Mouse (Mus musculus) limb, embryonic 14.5 days (tissue): ENCODE measurements at regions not wholly inside any gene's neighbourhood (a gene's known extent, or its start where the extent isn't known, plus 50 kb on each side); places are given as distances from the start of the nearest gene placed in this dataset.

Source experiments
- ATAC-seq: fragments of 200-750 bp; cut with Nextera tagmentation; 2 replicates; pipeline ENCODE4 v1.8.0; 2017; ENCODE audit warnings: low read depth, moderate number of reproducible peaks, moderate TSS enrichment; ENCODE audit not compliant: low FRiP score
- DNase-seq: peaks from one replicate; pipeline ENCODE4 v3.0.0-alpha.2; 2015; ENCODE audit warnings: low spot score
- H3K27ac ChIP-seq: fragments of 300-500 bp; sonication (generic); replicated peaks from 2 replicates; pipeline ENCODE4 v1.5.1; 2014; ENCODE audit warnings: low read depth, mild to moderate bottlenecking, low read length, moderate library complexity, mixed read lengths
- H3K27me3 ChIP-seq: fragments of 300-500 bp; sonication (generic); 2 replicates; pipeline ENCODE4 v1.6.1; 2014; ENCODE audit warnings: low read length, mixed read lengths; ENCODE audit not compliant: control insufficient read depth, insufficient read depth
- H3K36me3 ChIP-seq: fragments of 300-500 bp; sonication (generic); 2 replicates; pipeline ENCODE4 v1.6.1; 2014; ENCODE audit warnings: mild to moderate bottlenecking, low read length, moderate library complexity, mixed read lengths; ENCODE audit not compliant: control insufficient read depth, insufficient read depth
- H3K4me1 ChIP-seq: fragments of 300-500 bp; sonication (generic); 2 replicates; pipeline ENCODE4 v1.6.1; 2014; ENCODE audit warnings: antibody characterized with exemption, low read length, mixed read lengths; ENCODE audit not compliant: control insufficient read depth, insufficient read depth
- H3K4me2 ChIP-seq: fragments of 300-500 bp; sonication (generic); replicated peaks from 2 replicates; pipeline ENCODE4 v1.6.1; 2014; ENCODE audit warnings: low read depth, mild to moderate bottlenecking, low read length, moderate library complexity; ENCODE audit not compliant: severe bottlenecking
- H3K4me3 ChIP-seq: fragments of 300-500 bp; sonication (generic); replicated peaks from 2 replicates; pipeline ENCODE4 v1.5.1; 2014; ENCODE audit warnings: low read length
- H3K9ac ChIP-seq: fragments of 300-500 bp; sonication (generic); 2 replicates; pipeline ENCODE4 v1.6.1; 2014; ENCODE audit warnings: mild to moderate bottlenecking, low read depth, low read length, moderate library complexity; ENCODE audit not compliant: severe bottlenecking
- H3K9me3 ChIP-seq: fragments of 300-500 bp; sonication (generic); 2 replicates; pipeline ENCODE4 v1.6.1; 2016; ENCODE audit warnings: low read length; ENCODE audit not compliant: control insufficient read depth
- POLR2A ChIP-seq: fragments of 200-500 bp; IDR thresholded peaks from 2 replicates; pipeline ENCODE4 v1.8.0; 2012; ENCODE audit warnings: inconsistent platforms, mild to moderate bottlenecking, moderate library complexity, borderline replicate concordance; ENCODE audit not compliant: insufficient read depth, insufficient read length; ENCODE audit errors: extremely low read depth
- WGBS: fragments of 180-500 bp; shearing (Covaris S2); extraction: QIAGEN DNeasy Blood & Tissue Kit; methylation state at CpG from one replicate; pipeline ENCODE4 v1.1.7; 2014; 5-methylcytosine and 5-hydroxymethylcytosine counted together

DNA sequence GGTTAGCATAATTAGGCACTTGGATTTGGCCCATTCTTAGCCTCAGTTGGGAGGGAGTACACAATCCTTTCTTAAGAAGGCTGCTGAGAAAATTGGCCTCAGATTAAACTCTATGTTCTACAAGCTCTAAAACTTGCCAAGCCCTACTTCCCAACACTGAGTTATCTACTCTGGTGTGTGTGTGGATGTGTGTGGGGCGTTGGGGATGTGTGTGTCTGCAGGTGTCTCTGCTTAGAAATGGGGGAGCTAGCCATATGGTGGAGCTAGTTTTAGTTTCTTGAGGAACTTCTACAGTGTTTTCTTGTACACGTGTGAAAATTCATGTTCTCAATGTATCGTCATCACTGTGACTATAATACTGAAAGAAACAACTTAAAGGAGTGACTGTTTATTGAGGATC is 106.3 kb downstream of the Otor start:
- TF ChIP-seq POLR2A: no peak
- 70% methylated on average over 3 of the region's 3 CpGs for WGBS
- ATAC-seq: no peak

DNA sequence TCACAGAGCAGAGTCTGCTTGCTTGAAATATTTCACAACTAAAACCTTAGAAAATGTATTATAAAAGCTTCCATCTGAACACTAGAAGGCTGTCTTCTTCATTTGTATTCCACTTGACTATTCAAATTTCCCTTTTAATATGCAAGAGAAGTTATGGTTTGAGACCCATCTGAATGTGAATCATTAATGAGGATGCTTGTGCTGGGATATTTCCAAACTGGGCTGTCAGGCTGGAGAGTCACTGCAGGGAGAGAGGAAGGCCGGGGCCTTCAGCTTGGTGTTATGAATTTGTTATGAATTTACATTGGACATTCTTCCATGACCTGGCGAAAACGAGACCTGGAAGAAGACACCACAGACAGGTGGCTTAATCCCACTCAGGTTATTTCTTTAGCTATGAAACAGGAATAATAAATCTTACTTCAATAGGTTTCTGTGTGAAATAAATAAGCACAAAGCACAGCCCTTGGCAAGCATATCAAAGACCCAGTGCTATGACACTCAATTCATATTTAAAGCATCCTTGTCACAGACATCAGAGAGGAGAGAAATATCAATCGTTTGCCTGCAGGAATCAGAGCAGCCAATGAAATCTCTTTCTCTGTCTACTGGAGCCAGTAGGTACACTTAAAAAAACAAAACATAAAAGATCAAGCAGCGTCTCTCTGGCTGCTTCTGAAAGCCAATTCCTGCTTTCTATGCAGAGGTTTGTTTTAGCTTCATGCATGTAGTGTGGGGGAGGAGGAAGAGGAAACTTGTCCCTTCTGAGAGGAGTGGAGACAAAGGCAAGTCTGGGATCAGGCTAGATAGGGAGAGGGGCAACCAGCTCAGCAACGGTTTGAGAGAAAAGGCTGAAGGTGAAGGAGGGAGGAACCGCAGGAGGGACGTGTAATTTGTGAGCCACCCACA is 114.2 kb downstream of the Otor start:
- Histone ChIP-seq H3K27me3 (no peaks in the 10 kb centered on the region), H3K4me2 (no peak overlapping the region), H3K36me3 (no peaks in the 10 kb centered on the region), H3K9ac (no peak overlapping the region), H3K4me1 (no peaks in the 10 kb centered on the region), H3K4me3 (no peak overlapping the region), H3K9me3 (no peaks in the 10 kb centered on the region), H3K27ac (no peak overlapping the region)
- ATAC-seq: no peak
- DNase-seq: no peak
- no peak for TF ChIP-seq POLR2A
- 66% methylated on average over 8 of the region's 8 CpGs for WGBS

More for the DNA sequence above, 106.3 kb downstream of the Otor start:
- no peaks in the 10 kb centered on the region for H3K36me3 ChIP-seq
- no peaks in the 10 kb centered on the region for H3K27me3 ChIP-seq
- no peak for DNase-seq
- H3K4me2 ChIP-seq: no peak overlapping the region
- H3K9ac ChIP-seq: no peak overlapping the region
- no peaks in the 10 kb centered on the region for H3K9me3 ChIP-seq
- H3K27ac ChIP-seq: no peak overlapping the region
- no peak overlapping the region for H3K4me3 ChIP-seq
- no peaks in the 10 kb centered on the region for H3K4me1 ChIP-seq

DNA sequence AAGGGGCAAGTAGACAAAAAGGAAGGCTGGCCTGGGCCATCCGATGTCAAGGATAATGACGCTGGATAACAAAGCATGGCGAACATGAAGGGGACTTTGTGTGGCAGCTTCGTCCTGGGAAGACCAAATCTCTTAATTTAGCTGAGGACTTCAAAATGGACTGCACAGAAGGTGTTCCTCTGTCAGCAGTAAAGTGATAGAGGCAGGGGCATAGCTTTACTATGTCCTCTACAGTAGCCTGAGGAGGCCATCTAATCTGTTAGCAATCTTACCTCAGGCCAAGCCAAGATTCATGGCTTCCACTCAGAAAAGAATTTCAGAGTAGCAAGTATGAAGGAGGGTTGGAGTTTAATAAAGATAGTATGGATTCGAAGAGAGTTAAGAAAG is 114.9 kb downstream of the Otor start:
- Histone ChIP-seq H3K9me3 (no peaks in the 10 kb centered on the region), H3K4me3 (no peak overlapping the region), H3K4me2 (no peak overlapping the region), H3K9ac (no peak overlapping the region), H3K4me1 (no peaks in the 10 kb centered on the region), H3K27ac (no peak overlapping the region), H3K36me3 (no peaks in the 10 kb centered on the region), H3K27me3 (no peaks in the 10 kb centered on the region)
- no peak for TF ChIP-seq POLR2A
- 74% methylated on average over 5 of the region's 5 CpGs for WGBS
- ATAC-seq: no peak
- DNase-seq: no peak

DNA sequence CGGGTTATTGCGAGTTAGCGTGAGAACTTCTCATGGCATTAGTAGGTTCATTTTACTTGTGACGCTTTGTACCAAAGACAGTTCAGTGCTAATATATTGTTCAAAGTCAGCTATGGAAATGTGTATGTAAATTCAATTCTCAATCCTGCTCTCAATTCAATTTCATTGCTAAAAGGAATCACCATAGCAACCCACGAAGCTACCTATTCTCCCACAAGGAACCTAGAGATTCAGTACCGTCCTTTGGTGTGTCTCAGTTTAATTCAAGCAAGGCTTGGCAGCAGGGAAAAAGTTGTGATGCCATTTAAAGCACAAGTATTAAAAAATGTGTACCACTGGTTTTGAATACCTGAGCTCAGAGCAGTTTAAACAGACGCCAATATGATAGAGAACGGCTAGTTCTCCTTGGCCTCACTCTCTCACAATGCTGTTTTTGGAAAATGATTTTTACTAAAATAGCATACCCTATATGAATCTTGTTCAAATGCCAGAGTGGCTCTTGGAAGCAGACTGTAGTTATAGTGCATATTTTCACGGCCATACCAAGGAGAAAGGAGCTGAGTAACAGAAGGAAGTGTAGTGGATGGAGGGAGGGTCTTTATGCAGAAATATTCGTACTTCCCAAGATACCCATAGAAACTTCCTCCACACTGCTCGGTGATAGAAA is 121.4 kb downstream of the Otor start:
- Histone ChIP-seq H3K27ac (no peak overlapping the region), H3K4me2 (no peak overlapping the region), H3K27me3 (no peaks in the 10 kb centered on the region), H3K4me1 (no peaks in the 10 kb centered on the region), H3K9ac (no peak overlapping the region), H3K9me3 (no peaks in the 10 kb centered on the region), H3K36me3 (no peaks in the 10 kb centered on the region), H3K4me3 (no peak overlapping the region)
- WGBS: 88% methylated on average over 11 of the region's 11 CpGs
- ATAC-seq: no peak
- no peak for TF ChIP-seq POLR2A
- DNase-seq: no peak

DNA sequence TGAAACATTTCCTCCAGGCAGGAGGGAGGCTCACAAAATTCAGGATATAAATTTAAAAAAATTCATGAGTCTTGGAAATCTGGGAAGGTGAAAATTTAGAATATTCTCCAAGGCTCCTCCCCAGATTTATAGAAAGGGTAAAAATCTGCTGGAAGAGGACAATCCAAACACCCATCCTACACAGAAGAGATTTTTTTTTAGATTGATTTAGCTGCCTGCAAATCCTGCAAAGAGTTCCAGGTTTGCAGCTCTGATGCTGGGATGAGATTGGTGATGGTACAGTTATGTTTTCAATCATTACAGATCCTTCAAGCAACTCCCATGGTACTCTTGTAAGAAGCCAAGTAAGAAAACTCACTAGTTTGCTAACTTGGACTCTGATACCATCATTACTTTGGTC is 127.8 kb downstream of the Otor start:
- H3K4me1 ChIP-seq: no peaks in the 10 kb centered on the region
- H3K27me3 ChIP-seq: no peaks in the 10 kb centered on the region
- no peaks in the 10 kb centered on the region for H3K36me3 ChIP-seq
- H3K9ac ChIP-seq: no peak overlapping the region
- no peak overlapping the region for H3K4me2 ChIP-seq
- ATAC-seq (no peak), DNase-seq (no peak)
- H3K27ac ChIP-seq: no peak overlapping the region
- H3K9me3 ChIP-seq: no peaks in the 10 kb centered on the region
- H3K4me3 ChIP-seq: no peak overlapping the region
- TF ChIP-seq POLR2A: no peak
